Mouse (Mus musculus) kidney, postnatal 14 days (tissue): ENCODE measurements at regions not wholly inside any gene's neighbourhood (a gene's known extent, or its start where the extent isn't known, plus 50 kb on each side); places are given as distances from the start of the nearest gene placed in this dataset.
"Not testable (repeated sequence)": the region's sequence is repeated elsewhere in the genome, so short reads cannot be mapped to it uniquely, and the experiment has no call there.

Source experiments
- DNase-seq: peaks from one replicate; pipeline ENCODE4 v3.0.0; 2022; ENCODE audit warnings: mixed read lengths

DNA sequence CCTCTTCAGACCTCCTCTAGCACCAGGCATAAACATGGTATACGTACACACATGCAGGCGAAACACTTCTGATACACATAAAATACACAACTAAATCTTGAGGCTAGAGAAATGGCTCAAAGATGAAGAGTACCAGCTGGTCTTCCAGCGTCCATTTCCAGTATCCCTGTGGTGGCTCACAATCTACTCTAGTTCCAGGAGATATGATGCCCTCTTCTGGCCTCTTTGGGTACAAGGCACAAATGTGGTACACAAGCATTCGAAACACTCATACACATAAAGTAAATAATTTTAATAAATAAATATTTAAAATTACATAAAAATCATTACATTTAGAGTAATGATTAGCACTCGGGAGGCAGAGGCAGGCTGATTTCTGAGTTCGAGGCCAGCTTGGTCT lies 50.7 kb upstream of the Rabgap1l start:
- peak; percentile 13 for DNase-seq

- not testable (repeated sequence) for DNase-seq
Observed at GRCm38 (mm10) chr1:160844709-160845108, 51.7 kb upstream of the Rabgap1l start.

- no peak for DNase-seq
Observed at GRCm38 (mm10) chr1:160850674-160851073, 55.5 kb upstream of the Rc3h1 start.

GRCm38 (mm10) chr1:160854410-160854809 lies 51.8 kb upstream of the Rc3h1 start:
- DNase-seq: no peak

DNA sequence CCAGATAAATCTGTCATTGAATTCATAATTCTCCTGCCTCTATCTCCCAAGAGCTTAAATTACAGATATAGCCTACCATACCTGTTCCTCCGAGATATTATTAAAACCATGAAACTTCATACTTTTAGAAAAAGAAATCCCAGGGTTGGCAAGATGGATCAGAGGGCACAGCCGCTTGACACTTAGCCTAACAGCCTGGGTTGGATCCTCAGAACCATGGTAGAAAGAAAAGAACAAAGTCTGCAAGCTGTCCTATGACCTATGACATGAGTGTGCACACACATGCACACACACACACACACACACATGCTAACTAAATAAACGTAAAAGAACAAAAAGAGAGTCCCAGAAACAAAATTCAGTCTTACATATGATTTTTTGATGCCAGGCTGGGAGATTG lies 50.8 kb upstream of the Rc3h1 start:
- DNase-seq: no peak

- no peak for DNase-seq
Observed at GRCm38 (mm10) chr1:160855926-160856620, 50.1 kb upstream of the Rc3h1 start.
